Mouse (Mus musculus): Measurements from ENCODE around the gene Anxa6. TPM values are rescaled to one million over a fixed set of nuclear protein-coding genes. Genes with fewer than 3 reads are reported as not detected.
"Not testable (repeated sequence)": the region's sequence is repeated elsewhere in the genome, so short reads cannot be mapped to it uniquely, and the experiment has no call there.

The Anxa6 gene
- total RNA-seq, 4 experiments from 2014 or later: 121 to 184 (median 133) TPM

DNA sequence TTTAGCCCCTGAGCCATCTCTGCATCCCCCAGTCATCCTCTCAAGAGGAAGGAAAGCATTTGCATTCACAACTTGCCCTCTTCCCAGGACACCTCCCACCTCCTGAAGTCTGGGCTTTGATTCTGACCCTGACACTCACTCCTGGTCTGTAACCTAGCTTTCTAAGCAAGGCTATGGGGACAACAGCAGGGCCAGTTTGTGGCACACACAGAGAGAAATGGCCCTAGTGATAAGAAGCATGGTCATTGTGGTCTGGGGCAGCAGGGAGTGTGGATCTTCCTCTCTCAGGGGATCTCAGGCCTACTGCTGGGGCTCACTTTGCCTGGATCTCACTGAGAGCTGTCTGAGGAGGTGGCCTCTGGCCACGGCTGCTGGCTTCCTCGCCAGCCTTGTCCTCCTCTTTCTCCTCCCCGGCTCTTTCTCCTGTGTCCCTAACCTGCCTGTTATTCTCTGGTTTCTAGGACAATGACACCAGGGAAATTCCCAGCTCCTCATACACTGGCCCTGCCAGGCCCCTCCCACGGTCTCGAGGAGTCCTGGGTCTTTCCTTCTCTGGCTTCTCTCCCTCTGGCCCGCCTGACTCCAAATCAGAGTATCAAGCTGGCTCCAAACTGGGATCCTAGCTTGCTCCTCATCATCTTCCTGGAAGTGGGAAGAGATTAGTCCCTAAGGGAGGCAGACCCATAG lies 71.9 kb downstream of the Anxa6 start:
- DNase-seq: no peak

DNA sequence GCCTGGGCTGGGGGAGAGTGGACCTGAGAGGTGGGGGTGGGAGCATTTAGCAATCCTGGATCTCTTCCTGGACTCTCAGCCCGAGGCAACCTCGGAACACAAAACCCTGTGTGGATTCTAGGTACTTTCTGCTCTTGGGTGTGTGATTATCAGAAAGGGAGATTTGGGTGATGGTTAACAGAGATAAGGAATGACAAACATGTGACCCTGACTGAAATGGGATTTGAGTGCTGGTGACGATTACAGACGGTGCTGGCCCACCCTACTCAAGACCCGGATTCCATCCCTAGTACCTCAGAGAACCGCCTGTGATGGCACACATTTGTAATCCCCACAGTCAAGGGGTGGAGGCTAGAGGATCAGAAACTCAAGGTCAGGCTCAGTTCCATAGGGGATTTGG lies 73.0 kb downstream of the Anxa6 start:
- DNase-seq: no peak

DNA sequence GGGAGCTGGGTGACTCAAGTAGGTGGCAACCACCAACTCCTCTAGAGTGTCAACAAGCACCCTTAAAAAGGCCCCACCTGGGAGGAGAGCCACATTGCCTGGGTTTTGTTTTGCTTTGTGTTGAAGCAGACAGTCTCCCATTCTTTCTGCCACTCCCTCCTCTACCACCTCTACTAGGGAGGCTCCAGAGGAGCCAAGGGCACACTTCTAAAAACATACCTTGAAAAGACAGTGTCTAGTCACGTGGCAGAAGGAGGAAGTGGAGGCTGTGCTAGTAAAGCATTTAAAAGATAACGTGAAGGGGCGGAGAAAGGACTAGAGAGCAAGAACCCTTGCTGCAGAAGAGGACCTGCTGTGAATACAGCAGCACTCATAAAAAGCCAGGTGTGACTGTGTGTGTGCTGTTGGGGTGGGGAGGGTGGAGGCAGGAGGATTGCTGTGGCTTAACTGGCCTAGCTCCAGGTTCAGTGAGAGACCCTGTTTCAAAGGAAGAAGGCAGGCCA lies 74.6 kb downstream of the Anxa6 start:
- DNase-seq: no peak

DNA sequence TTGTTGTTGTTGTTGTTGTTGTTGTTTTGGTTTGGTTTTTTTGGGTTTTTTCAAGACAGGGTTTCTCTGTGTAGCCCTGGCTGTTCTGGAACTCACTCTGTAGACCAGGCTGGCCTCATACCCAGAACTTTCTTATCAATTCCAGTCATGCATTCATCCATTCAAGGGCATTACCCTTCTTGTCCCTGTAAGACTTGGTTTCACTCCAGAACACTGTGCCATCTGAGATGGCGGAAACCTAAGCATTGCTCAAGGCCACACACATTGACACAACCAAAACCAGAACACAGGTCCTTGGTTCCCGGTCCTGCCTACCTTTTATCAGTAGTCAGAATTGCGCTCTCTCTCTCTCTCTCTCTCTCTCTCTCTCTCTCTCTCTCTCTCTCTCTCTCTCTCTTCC lies 75.5 kb downstream of the Anxa6 start:
- DNase-seq: not testable (repeated sequence)

DNA sequence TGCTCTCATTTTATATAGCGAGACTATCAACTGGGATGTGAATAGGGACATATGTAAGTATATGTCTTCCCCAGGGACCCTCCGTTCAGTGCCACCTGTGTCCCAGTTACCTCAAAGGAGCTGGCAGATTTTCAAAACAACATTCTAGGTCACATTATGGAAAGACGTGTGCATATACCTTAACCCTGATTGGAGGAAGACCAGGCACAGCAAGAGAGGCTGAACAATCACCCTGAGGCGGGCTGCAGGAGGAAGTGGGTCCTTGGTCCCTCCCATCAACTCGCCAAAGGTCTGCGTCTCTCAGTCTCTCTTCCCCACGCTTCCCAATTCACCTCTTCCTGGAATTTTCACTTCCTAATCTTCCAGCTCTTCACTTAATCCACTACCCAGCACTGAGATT lies 76.3 kb downstream of the Anxa6 start:
- no peak for DNase-seq

DNA sequence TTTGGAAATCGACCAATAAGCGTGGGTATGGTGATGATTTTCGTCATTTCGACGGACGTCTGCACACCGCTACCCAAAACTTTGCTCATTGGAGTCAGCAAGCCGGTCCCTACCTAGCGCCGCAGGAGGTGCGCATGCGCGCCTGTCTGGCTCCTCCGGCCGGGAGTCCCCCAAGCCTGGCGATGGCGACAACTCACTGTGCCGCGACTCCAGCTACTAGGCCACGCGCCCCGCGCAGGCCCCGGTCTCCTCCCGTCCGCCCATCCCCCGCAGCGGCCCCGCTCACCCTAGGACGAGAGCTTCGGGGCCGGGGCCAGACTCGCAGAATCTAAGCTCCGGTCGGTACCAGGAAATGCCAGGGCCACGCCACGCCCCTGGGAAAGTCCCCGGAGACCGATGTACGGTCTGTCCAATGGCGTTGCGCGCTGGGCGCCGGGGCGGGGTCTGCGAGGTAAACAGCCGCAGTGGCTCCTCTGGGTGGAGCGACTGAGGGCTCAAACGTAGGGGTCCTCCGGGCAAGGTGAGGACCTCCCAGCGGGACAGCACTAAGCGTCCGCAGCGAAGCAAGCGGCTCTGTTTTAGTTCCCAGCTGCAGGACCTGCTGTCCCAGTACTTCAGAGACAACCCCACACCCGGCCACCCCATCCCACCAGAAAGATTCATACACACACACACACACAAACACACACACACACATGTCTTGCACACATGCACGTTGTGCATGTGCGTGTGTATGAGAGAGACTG lies 77.3 kb downstream of the Anxa6 start:
- peak; percentile 97 for DNase-seq

DNA sequence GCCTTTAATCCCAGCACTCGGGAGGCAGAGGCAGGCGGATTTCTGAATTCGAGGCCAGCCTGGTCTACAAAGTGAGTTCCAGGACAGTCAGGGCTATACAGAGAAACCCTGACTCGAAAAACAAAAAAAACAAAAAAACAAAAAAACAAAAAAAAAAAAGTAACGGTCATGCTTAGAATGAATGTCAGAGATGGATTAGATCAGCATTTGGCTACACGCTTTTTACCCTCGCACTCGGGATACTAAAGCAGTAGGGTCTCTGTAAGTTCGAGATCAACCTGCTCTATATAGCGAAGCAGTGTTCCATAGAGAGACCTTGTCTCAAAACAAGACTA lies 77.9 kb downstream of the Anxa6 start:
- DNase-seq: not testable (repeated sequence)

DNA sequence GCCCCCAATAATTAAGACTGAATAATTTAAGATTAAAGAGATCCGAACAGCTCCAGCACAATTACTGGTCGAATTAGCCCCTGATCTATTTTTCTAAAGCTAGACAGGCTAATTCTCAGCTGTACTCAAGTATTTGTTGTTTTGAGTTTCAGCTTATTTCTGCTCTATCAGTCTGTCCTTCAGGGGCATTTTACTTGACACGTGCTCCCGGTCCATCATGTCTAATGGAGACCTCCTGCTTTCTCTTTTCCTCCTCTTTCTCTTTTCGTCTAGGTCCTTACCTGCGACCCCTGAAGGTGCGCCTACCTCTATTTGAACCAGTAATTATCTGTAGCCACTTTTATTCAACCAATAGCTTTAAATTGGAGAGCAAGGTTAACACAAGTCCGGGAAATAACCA lies 78.5 kb downstream of the Anxa6 start:
- no peak for DNase-seq

DNA sequence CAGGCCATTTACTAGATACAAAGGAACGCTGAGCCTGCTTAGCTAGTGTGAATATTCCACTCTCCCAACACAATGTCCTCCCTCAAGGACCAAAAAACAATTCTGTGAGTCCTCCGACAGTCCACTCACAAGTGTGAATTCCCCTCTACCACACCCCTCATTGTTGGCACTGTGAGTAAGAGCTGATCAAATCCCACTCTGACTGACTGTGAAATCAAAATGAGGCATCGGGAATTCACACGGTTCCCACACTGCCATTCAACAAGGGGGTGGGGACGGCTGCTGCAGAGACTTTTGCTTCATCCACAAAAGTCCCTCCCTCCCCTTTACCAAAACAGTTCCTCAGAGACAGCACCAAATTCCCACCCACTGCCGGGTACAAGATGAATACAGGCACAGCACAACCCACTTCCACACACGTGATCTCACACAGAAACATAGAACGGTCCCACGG lies 79.2 kb downstream of the Anxa6 start:
- DNase-seq: no peak

DNA sequence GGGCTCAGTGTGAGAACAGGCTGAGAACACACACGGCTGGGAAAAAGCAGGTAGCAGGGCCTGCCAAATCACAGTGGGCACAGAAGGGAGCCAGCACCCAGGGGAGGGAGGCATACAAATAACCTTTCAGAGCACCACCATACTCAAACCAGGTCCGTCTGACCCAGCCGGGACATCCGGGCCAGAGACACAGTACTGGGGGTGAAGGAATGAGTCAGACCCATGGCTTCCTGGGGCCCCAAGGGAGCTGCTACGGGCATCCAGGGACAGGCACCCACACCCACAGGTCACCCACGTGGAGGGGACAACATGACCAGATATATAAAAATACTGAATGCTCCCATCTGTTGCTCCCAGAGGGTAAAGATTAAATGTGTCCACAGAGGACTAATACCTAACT lies 80.6 kb downstream of the Anxa6 start:
- no peak for DNase-seq

DNA sequence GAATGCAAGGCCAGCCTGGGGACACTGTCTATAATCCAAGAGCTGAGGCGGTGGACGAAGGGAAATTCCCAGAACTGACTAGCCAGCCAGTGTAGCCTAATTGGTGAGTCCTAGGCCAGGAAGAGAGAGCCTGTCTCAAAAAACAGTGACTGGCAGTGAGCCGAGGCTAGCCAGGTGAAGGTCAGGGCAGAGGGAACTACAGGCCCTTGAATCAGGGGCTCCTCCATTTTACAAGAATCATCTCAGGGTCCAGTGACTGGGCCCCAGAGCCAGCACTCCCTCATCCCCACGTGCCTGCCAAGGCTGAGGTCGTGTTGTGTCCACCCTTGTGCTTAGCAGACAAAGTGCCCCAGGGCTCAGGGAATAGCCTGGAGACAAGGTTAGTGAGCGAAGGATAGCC lies 82.6 kb downstream of the Anxa6 start:
- DNase-seq: no peak

DNA sequence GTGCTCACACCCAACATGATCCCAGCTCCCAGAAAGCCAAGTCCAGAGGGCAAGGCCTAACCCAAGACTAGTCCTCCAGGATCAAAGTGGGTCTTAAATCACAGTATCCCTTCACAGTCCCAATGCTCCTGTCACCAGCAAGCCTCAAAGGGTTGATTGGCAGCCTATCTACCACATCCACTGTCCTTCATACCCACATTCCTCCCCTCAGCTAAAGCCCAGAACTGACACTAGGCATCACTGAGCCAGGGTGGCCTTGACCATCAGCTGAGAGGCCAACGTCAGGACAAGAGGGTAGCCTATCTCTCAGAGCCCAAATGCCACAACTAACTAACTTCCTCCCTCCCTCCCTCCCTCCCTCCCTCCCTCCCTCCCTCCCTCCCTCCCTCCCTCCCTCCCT lies 83.5 kb downstream of the Anxa6 start:
- no peak for DNase-seq

DNA sequence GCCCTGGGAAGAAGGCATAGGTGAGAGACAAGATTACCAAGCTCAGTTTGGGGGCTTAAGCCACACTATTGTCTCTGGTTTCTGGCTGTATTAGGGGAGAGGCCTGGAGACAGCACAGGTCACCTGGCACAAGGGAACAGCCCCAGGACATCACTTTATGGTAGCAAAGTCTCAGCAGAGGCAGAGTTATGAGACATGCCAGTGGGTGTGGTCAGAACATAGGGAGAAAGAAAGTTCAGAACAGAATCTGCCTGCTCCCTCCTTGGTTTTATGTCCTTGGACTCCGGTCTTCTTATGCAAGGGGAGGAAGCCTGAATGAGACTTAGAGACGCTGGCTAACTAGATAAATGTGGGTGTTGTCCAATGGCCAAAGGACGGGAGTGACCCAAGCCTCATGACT lies 88.5 kb downstream of the Anxa6 start:
- no peak for DNase-seq

DNA sequence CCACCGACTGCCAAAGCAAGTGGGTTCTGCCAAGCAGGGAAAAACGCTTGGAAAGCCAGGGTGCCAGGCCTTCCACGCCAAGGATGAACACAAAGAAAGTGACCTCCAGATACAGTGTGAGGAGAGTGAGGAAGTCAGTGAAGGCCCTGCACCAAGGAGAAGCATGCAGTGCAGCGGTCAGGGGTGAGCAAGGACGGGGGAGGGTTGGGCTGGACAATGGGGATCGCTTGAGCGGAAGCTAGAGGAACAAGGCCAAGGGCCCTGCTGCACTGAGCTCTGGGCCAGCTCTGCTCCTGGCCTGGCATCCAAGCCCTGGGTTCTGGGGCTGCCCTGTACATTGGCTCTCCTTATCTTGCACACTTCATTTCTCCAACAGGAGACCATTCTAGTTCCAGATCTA lies 93.2 kb downstream of the Anxa6 start:
- DNase-seq: peak; percentile 82

DNA sequence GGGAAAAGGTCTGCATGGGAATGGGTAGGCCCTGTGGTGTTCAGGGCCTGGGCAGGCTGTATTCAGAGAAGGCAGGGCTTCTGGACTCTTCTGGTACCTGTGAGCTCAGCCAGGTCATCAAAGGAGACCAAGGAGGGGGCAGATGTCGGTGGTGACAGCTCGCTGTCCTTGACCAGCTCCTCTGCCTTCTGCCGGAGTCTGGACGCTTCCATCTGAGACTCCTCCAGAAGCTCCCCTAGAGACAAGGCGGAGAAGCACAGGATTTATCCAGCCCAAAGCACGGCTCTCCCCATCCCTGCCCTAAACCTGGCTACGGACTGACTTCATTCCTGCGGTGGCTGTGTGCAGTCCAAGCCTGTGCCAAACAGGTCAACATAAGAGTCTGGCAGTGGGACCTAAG lies 93.7 kb downstream of the Anxa6 start:
- no peak for DNase-seq

DNA sequence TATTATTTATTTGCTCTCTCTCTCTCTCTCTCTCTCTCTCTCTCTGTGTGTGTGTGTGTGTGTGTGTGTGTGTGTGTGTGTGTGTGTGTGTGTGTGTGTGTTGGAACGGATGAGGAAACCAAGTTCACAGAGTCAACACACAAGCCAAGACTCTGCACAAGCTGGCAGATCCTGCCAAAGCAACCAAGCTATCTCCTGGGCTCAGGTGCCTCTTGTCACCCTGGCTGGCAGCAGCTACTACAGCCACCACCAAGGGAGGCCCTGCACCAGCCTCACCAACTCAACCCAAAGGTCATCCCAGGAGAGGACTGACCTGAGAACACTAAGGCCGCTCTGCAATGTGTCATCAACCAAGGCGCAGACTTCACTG lies 96.5 kb downstream of the Anxa6 start:
- DNase-seq: no peak

DNA sequence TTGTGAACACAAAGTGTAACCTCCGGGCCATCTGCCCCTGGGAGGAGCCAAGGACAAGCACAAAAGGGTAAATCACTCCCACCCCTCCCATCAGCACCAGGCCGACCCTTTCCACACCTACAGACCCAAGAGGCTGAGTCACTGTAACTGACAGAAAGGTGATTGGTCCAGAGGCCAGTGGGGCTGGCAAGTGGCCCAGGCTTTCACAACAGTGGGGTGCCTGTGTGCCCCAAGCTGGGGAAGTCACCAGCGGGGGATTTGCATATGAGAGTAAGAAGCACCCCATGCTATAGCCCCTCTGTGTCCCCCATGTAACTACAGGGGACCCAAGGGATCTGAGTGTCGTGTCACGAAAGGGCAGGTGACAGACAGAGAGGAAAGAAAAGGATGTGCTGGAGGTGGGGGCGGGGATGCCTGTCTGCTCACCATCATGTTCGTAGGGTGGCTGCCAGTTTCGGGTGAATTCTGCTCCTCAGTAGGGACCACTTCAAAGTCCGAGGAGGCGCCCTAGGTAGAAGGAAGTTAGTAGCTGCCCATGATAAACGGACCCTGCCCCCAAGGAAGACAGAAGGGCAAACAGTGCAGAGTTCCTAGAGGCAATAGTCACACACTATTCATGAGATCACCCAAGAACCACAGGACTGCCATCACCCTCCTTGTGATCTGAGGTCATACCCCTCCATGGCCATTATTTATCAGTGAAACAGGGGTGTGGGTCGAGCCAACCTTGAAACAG lies 97.0 kb downstream of the Anxa6 start:
- peak; percentile 73 for DNase-seq

DNA sequence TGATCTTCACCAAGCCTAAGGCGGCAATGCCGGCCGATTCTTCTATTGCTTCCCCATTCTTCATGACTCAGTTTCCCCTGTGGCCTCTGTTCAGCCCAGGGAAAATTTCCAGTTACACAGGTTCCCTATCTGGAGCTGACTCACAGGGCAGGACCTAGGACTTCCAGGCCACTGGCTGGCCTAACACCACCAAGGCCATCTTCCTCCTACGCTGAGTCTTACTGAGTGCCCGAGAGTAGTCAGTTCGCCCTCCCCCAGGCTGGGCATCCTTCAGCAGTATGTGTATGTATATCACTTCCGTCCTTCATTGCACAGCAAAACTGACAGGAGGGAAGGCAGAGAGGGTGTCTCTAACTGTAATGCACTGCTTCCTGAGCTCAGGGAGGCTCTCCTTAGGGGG lies 99.0 kb downstream of the Anxa6 start:
- peak; percentile 65 for DNase-seq

DNA sequence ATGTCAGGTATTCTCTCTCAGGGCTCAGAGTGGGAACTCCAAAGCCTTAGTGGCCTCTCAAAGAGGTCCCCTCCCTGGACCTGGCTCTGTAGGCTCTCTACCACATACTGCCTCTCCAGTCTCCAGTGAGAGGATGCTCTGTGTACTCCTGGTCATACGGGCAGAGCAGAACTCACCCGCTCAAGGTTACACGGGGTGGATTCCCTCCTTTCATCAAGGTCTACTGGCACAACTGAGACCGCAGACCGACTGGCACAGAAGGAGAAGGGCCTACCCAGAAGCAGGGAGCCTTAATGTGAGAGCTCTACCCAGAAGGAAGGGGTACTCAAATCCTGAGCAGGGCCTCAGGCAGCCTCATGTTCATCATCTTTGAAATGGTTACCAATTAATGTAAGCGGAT lies 100.7 kb downstream of the Anxa6 start:
- DNase-seq: no peak

DNA sequence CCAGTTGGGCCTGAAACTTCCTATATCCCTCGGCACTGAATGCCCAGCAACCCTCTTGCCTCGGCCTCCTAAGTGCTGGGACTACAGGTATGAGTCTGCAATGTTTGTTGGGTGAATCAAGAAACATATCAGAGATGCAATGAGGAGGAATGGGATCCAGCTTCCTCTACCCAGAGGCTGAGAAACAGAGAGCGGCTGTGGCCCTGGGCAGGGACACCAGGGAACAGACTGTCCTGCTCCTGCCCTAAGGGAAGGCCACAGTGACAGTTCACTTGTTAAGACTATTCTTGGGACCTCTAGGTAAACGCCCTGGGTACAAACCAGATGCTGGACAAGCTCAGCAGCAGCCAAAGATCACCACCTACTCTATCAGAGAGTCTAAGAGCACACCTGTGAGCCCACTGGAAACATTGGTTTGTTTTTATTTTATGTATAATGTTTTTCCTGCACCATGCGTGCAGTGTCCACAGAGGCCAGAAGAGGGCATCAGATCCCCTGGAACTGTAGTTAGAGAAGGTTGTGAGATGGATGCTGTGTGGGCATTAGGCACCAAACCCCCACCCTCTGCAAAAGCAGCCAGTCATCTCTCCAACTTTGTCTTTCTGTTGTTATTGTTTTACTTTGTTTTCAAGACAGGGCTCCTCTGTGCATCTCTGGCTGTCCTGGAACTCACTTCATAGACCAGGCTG lies 101.7 kb downstream of the Anxa6 start:
- no peak for DNase-seq

DNA sequence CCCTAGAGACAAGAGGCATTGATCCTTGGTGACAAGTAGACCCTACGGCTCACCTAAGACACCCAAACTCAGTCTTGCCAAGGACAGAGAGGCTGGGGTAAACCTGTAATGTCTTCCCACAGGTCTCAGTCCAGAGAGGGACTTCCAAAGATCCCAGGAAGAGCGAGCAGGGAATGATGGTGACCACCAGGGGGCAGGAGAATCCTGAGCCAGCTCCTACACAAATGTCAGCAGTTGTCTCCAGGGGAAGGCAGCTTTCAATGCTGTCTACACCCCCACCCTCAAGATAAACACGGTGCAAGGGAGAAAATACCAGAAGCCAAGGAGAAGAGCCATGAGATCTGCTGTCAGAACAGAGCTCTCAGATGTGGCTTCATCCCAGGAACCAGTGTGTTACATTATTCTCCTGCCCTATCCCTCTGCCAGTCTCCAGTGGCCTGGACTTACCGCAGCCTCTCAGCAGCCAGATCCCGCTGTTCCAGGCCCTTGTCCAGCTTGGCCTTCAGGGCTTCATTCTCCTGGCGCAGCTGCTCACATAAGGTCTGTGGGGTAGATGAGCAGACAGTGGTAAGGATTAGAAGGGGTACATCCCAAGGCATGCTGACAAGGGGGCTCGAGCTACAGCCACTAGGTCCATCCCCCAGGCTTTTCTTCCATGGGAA lies 102.8 kb downstream of the Anxa6 start:
- DNase-seq: no peak

DNA sequence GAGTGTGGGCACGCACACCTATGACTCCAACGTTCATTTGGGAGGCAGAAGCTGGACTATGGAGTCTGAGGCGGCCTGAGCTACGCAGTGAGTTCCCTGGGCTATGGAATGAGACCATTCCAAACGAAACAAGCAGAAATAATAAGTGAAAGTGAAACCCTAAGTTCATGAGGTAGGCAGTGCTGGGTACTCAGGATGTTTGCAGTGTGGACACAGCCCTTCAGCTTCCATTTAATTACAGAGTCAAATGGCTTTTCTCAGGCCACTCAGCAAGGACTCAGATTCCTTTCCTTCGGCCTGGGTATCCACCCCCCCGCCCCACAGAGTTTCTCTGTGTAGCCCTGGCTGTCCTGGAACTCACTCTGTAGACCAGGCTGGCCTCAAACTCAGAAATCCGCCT lies 103.5 kb downstream of the Anxa6 start:
- DNase-seq: no peak

Data from adrenal gland, adult 8-10 months (tissue).